Comparison of ENCODE assay signal across 29 mouse cellular contexts in the genomic region with DNA sequence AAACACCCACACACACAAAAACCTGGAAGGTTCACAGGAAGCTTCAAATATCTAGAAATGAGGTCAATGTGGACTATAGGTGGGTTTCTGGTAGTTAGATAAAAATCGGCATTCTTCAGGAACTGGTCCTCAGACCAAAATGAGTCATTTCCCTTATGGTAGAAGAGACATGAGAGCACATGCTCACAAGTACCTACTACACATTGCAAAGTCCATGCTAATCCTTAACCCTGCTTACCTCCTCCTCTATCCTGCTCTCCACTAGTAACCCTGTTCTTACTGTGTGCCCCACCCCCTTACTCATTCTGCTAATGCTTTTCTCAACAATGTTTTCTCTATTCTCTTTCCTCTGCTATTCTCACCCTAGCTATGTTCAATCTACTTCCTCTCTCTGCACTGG.
DNase-seq lines count a peak whose midpoint lies in the region; ATAC-seq and TF ChIP-seq lines count a peak whose summit lies in the region.
"Had no signal": no experiment of that assay in that cellular context is flagged by ENCODE, and none has a peak within 500 bp of the region (broad histone marks: within the 10 kb centered on the region; RNA-seq: fewer than 3 reads in every experiment).

No protein-coding gene starts in this region.

- no peaks in the 10 kb centered on the region for H3K9me3 ChIP-seq in forebrain, embryonic 13.5 days (replicated peaks)
- H3K9me3 ChIP-seq in forebrain, embryonic 12.5 days, result no peaks in the 10 kb centered on the region
- H3K9me3 ChIP-seq: embryonic facial prominence, embryonic 10.5 days; embryonic facial prominence, embryonic 15.5 days; heart, embryonic 13.5 days had no signal

- WGBS in forebrain, embryonic 13.5 days, result 84% methylated on average over 1 of the region's 1 CpGs
- 82% methylated on average over 1 of the region's 1 CpGs for WGBS in forebrain, embryonic 12.5 days
- WGBS in lung, adult 2 months, result 47% methylated on average over 1 of the region's 1 CpGs

- ATAC-seq in forebrain, embryonic 13.5 days, result 0 out of 2 replicates have a peak, but pooled peaks have one; percentile 5
- no peak for ATAC-seq in forebrain, embryonic 12.5 days (ENCODE audit: low FRiP score)
- ATAC-seq in granulocyte monocyte progenitor cell, adult 5-6 weeks (replicated peaks; ENCODE audit: poor library complexity, severe bottlenecking), result peak; percentile 10; the same call in 1 of the 2 replicates
- peak; percentile 21 for ATAC-seq in megakaryocyte progenitor cell, adult 5-6 weeks (replicated peaks; ENCODE audit: poor library complexity)
- ATAC-seq: activated CD4-positive, CD25-positive, alpha-beta regulatory T cell, adult 4 months; forebrain, embryonic 14.5 days; midbrain, embryonic 16.5 days had no signal

- no peak overlapping the region for H3K9ac ChIP-seq in forebrain, embryonic 13.5 days
- no peak overlapping the region for H3K9ac ChIP-seq in forebrain, embryonic 12.5 days
- H3K9ac ChIP-seq: embryonic facial prominence, embryonic 15.5 days; heart, embryonic 13.5 days; hindbrain, embryonic 14.5 days; liver, embryonic 14.5 days; lung, embryonic 14.5 days had no signal

- H3K4me2 ChIP-seq in forebrain, embryonic 13.5 days, result no peak overlapping the region
- H3K4me2 ChIP-seq in forebrain, embryonic 12.5 days, result no peak overlapping the region
- H3K4me2 ChIP-seq: embryonic facial prominence, embryonic 15.5 days; heart, embryonic 13.5 days; hindbrain, embryonic 14.5 days; lung, embryonic 14.5 days had no signal

- H3K4me3 ChIP-seq in forebrain, embryonic 13.5 days, result no peak overlapping the region
- H3K4me3 ChIP-seq in forebrain, embryonic 12.5 days (replicated peaks), result no peak overlapping the region
- H3K4me3 ChIP-seq in lung, adult 2 months (replicated peaks; ENCODE audit: extremely low read depth, low read depth, low read length), result no peak overlapping the region
- H3K4me3 ChIP-seq: embryonic facial prominence, embryonic 10.5 days; embryonic facial prominence, embryonic 15.5 days; gastrocnemius, adult 2 months; heart, embryonic 13.5 days had no signal

- DNase-seq in 3T3-L1 (ENCODE audit: low read depth, low spot score), result peak; percentile 41
- no peak for DNase-seq in lung, adult 2 months
- no peak for DNase-seq in urinary bladder, postnatal 25 days (ENCODE audit: low spot score)
- DNase-seq: adrenal gland, adult 2 months; cerebellum, adult 8-10 months; cerebellum, postnatal 25 days; gastrocnemius, adult 2 months; gastrocnemius, postnatal 36 days; heart, postnatal 10 days; kidney, postnatal 14 days; liver; lung, embryonic 14.5 days; lung, postnatal 36 days; right cerebral cortex, adult 18-20 months; spleen, adult 18-20 months; thymus, adult 2 months; thymus, postnatal 36 days had no signal

- no peak for TF ChIP-seq CTCF in lung, adult 2 months (IDR thresholded peaks at IDR 0.05; ENCODE audit: insufficient read depth, low read length)

- peaks cover 97% of the 10 kb centered on the region for H3K36me3 ChIP-seq in forebrain, embryonic 13.5 days (ENCODE audit: poor library complexity, severe bottlenecking)
- peaks cover 90% of the 10 kb centered on the region for H3K36me3 ChIP-seq in forebrain, embryonic 12.5 days (replicated peaks)

- no peak overlapping the region; the same call in 1 of the 2 replicates for H3K27ac ChIP-seq in forebrain, embryonic 13.5 days
- H3K27ac ChIP-seq in forebrain, embryonic 12.5 days, result no peak overlapping the region
- H3K27ac ChIP-seq: embryonic facial prominence, embryonic 10.5 days; embryonic facial prominence, embryonic 15.5 days; gastrocnemius, adult 2 months; heart, embryonic 13.5 days; liver, embryonic 14.5 days had no signal

- TF ChIP-seq POLR2A in lung, adult 2 months (IDR thresholded peaks at IDR 0.05; ENCODE audit: borderline replicate concordance, extremely low read depth, low read depth, low read length), result no peak

- no peaks in the 10 kb centered on the region for H3K4me1 ChIP-seq in forebrain, embryonic 13.5 days
- H3K4me1 ChIP-seq in forebrain, embryonic 12.5 days, result no peaks in the 10 kb centered on the region
- H3K4me1 ChIP-seq in lung, adult 2 months (ENCODE audit: control insufficient read depth, insufficient read depth, low read length), result no peaks in the 10 kb centered on the region
- H3K4me1 ChIP-seq: embryonic facial prominence, embryonic 10.5 days; embryonic facial prominence, embryonic 15.5 days; heart, embryonic 13.5 days had no signal

- H3K27me3 ChIP-seq in forebrain, embryonic 13.5 days, result no peaks in the 10 kb centered on the region
- no peaks in the 10 kb centered on the region for H3K27me3 ChIP-seq in forebrain, embryonic 12.5 days
- H3K27me3 ChIP-seq: embryonic facial prominence, embryonic 15.5 days; heart, embryonic 13.5 days had no signal
